11 mouse cellular contexts compared by ENCODE assay signal in the genomic region with DNA sequence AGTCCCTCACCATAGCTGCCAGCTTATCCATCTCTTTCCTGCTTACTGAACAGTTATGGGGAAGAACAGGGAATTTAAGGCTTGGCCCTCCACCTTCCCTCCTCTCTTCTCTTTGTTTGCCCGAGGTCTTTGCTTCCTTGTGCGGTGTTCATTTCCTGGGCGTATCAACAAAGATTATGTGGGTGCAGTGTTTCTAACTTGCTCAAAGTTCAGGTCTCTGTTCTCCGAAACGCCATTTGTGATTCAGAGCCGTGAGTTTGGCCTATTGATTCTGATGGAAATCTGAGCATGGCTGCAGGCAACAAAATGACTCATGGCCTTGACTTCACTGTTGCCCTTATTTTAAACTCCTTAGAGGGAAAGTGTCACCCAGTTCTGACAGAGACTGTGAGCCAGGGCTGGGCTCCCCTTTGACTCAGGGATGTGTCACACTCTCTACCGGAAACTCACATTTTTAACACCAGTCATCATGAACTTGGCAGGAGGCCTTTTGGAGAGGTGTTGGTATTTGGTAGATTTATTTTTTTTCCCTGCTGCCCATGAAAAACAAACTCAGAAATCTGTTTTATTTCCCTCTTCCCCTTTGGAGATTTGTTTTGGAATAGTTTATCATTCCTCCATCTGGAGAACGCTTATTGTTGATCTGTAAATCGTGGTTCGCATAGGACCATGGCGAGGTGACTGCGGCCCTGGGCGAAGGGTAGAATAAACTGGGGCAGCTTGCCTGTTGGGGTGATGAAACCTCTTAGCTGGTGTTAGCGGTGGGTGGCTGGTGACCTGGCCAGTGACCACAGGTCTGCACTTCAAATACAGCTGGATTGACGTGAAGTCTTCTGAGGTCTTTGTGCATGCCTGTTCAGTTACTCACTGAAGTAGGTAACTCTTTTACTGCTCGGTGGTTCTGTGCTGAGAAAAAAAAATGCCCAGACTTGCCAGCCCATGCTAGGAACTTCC.
A peak's percentile ranks its signal among the peaks of the same experiment; 100 is the strongest.
DNase-seq lines count a peak whose midpoint lies in the region; ATAC-seq lines count a peak whose summit lies in the region.
"Had no signal": no experiment of that assay in that cellular context is flagged by ENCODE, and none has a peak within 500 bp of the region (broad histone marks: within the 10 kb centered on the region; RNA-seq: fewer than 3 reads in every experiment).

No protein-coding gene starts in this region.

- DNase-seq in gastrocnemius, adult 18-20 months (ENCODE audit: low spot score), result peak; percentile 43
- DNase-seq in gastrocnemius, postnatal 14 days, result no peak
- DNase-seq in 3134 (ENCODE audit: extremely low read depth, insufficient read length, low spot score), result peak; percentile 88
- DNase-seq in adrenal gland, postnatal 25 days, result peak; percentile 39
- DNase-seq in left cerebral cortex, postnatal 10 days (ENCODE audit: extremely low spot score in 1 of 2, low spot score in 2 of 2), result no peak
- no peak for DNase-seq in cerebellum, adult 11-12 months
- no peak for DNase-seq in thymus, postnatal 14 days
- DNase-seq: cerebellum, adult 9-10 months had no signal

- no peaks in the 10 kb centered on the region for H3K27me3 ChIP-seq in limb, embryonic 13.5 days
- H3K27me3 ChIP-seq: heart, embryonic 13.5 days had no signal

- peak; percentile 34; the same call in 1 of the 2 replicates for ATAC-seq in limb, embryonic 13.5 days (ENCODE audit: low FRiP score, low read depth)

- no peak overlapping the region for H3K4me2 ChIP-seq in limb, embryonic 13.5 days (replicated peaks)
- H3K4me2 ChIP-seq: heart, embryonic 13.5 days; midbrain, embryonic 11.5 days had no signal

- H3K27ac ChIP-seq in limb, embryonic 13.5 days, result 0 out of 2 replicates have a peak overlapping the region, but pooled peaks have one; percentile 22
- H3K27ac ChIP-seq: heart, embryonic 13.5 days had no signal

- intact Hi-C loops in gastrocnemius, postnatal 14 days (cut with DNase I; ENCODE audit: low total_unique reads), result no loop called here
- intact Hi-C loops in left cerebral cortex, postnatal 10 days (cut with DNase I), result no loop called here

- no peaks in the 10 kb centered on the region for H3K9me3 ChIP-seq in limb, embryonic 13.5 days
- H3K9me3 ChIP-seq: heart, embryonic 13.5 days had no signal

- H3K4me3 ChIP-seq in limb, embryonic 13.5 days, result no peak overlapping the region
- H3K4me3 ChIP-seq: heart, embryonic 13.5 days had no signal

- no peaks in the 10 kb centered on the region for H3K36me3 ChIP-seq in limb, embryonic 13.5 days
- H3K36me3 ChIP-seq: heart, embryonic 13.5 days had no signal

- no peak overlapping the region for H3K9ac ChIP-seq in limb, embryonic 13.5 days
- H3K9ac ChIP-seq: heart, embryonic 13.5 days had no signal

- H3K4me1 ChIP-seq in limb, embryonic 13.5 days, result peaks cover 65% of the 10 kb centered on the region

- 80% methylated on average over 16 of the region's 16 CpGs for WGBS in limb, embryonic 13.5 days

Comparison
In these comparisons a context has a peak if more than half of its experiments do, and no peak if none do; other contexts are left out.
1. DNase-seq: peak in gastrocnemius, adult 18-20 months (single experiment), 3134 (single experiment) and adrenal gland, postnatal 25 days (single experiment); none in gastrocnemius, postnatal 14 days (single experiment), left cerebral cortex, postnatal 10 days (0 of 2), cerebellum, adult 11-12 months (single experiment) and thymus, postnatal 14 days (single experiment).